8 mouse cellular contexts compared by ENCODE assay signal in genomic region chr11:108344759-108345158, GRCm38 (mm10). TPM values are rescaled to one million over a fixed set of nuclear protein-coding genes. Genes with fewer than 3 reads are reported as not detected.
DNase-seq lines count a peak whose midpoint lies in the region; ATAC-seq and TF ChIP-seq lines count a peak whose summit lies in the region.

No protein-coding gene starts in this region.

- H3K27me3 ChIP-seq in lung, postnatal 0 days (replicated peaks; ENCODE audit: insufficient read depth, low read length): no peaks in the 10 kb centered on the region
- no peaks in the 10 kb centered on the region for H3K27me3 ChIP-seq in limb, embryonic 14.5 days (ENCODE audit: control insufficient read depth, insufficient read depth, low read length)
- no peaks in the 10 kb centered on the region for H3K27me3 ChIP-seq in stomach, embryonic 15.5 days (replicated peaks)

- H3K4me3 ChIP-seq in lung, postnatal 0 days (ENCODE audit: low read depth, low read length): no peak overlapping the region
- H3K4me3 ChIP-seq in limb, embryonic 14.5 days (replicated peaks; ENCODE audit: low read length): 0 out of 2 replicates have a peak overlapping the region, but pooled peaks have one; percentile 78
- no peak overlapping the region for H3K4me3 ChIP-seq in stomach, embryonic 15.5 days (replicated peaks)

- ATAC-seq in lung, postnatal 0 days: no peak
- no peak for ATAC-seq in limb, embryonic 14.5 days (ENCODE audit: low FRiP score, low read depth)
- ATAC-seq in stomach, embryonic 15.5 days (ENCODE audit: insufficient read depth, low FRiP score, low read depth): no peak

- TF ChIP-seq POLR2A in limb, embryonic 14.5 days (IDR thresholded peaks at IDR 0.05; ENCODE audit: borderline replicate concordance, extremely low read depth, insufficient read depth, insufficient read length): no peak

- H3K9me3 ChIP-seq in lung, postnatal 0 days (ENCODE audit: low read length): no peaks in the 10 kb centered on the region
- no peaks in the 10 kb centered on the region for H3K9me3 ChIP-seq in limb, embryonic 14.5 days (ENCODE audit: control insufficient read depth, low read length)
- H3K9me3 ChIP-seq in stomach, embryonic 15.5 days: no peaks in the 10 kb centered on the region

- TF ChIP-seq CTCF in lung, postnatal 0 days (IDR thresholded peaks at IDR 0.05): no peak

- H3K4me1 ChIP-seq in lung, postnatal 0 days (ENCODE audit: insufficient read depth, low read depth, low read length): peaks cover 4% of the 10 kb centered on the region; the same call in 1 of the 2 replicates
- peaks cover 4% of the 10 kb centered on the region; the same call in 1 of the 2 replicates for H3K4me1 ChIP-seq in limb, embryonic 14.5 days (ENCODE audit: control insufficient read depth, insufficient read depth, low read length)
- peaks cover 9% of the 10 kb centered on the region; the same call in 1 of the 2 replicates for H3K4me1 ChIP-seq in stomach, embryonic 15.5 days

- no peak for TF ChIP-seq EP300 in lung, postnatal 0 days (IDR thresholded peaks at IDR 0.05)

- H3K9ac ChIP-seq in lung, postnatal 0 days (replicated peaks; ENCODE audit: low read depth): no peak overlapping the region
- no peak overlapping the region for H3K9ac ChIP-seq in limb, embryonic 14.5 days (ENCODE audit: low read depth, low read length, severe bottlenecking)
- no peak overlapping the region for H3K9ac ChIP-seq in stomach, embryonic 15.5 days

- no peak overlapping the region for H3K27ac ChIP-seq in lung, postnatal 0 days (ENCODE audit: low read length)
- no peak overlapping the region for H3K27ac ChIP-seq in limb, embryonic 14.5 days (replicated peaks; ENCODE audit: low read depth, low read length)
- no peak overlapping the region for H3K27ac ChIP-seq in stomach, embryonic 15.5 days

- H3K36me3 ChIP-seq in lung, postnatal 0 days (ENCODE audit: insufficient read depth, low read length): no peaks in the 10 kb centered on the region
- H3K36me3 ChIP-seq in limb, embryonic 14.5 days (ENCODE audit: control insufficient read depth, insufficient read depth, low read length): no peaks in the 10 kb centered on the region
- no peaks in the 10 kb centered on the region for H3K36me3 ChIP-seq in stomach, embryonic 15.5 days

- WGBS in lung, postnatal 0 days: 66% methylated on average over 8 of the region's 8 CpGs
- WGBS in limb, embryonic 14.5 days: 56% methylated on average over 8 of the region's 8 CpGs
- 65% methylated on average over 8 of the region's 8 CpGs for WGBS in stomach, embryonic 15.5 days

- 0 out of 2 replicates have a peak overlapping the region, but pooled peaks have one; percentile 96 for H3K4me2 ChIP-seq in lung, postnatal 0 days (replicated peaks; ENCODE audit: low read depth, low read length)
- peak overlapping the region; percentile 99; the same call in 1 of the 2 replicates for H3K4me2 ChIP-seq in limb, embryonic 14.5 days (replicated peaks; ENCODE audit: low read depth, low read length, severe bottlenecking)
- H3K4me2 ChIP-seq in stomach, embryonic 15.5 days: peak overlapping the region; percentile 97; the same call in 1 of the 2 replicates

- peak; percentile 33 for DNase-seq in cerebellum, adult 9-10 months
- DNase-seq in cerebellum, postnatal 25 days: no peak
- DNase-seq in lung, postnatal 0 days (ENCODE audit: low spot score): no peak
- DNase-seq in lung, postnatal 14 days: no peak
- no peak for DNase-seq in limb, embryonic 14.5 days (ENCODE audit: low spot score)
- no peak for DNase-seq in embryo, embryonic 10 days (ENCODE audit: low spot score)
- no peak for DNase-seq in spleen, postnatal 4 days (ENCODE audit: low spot score in 2 of 2)

RNA-seq across cellular contexts. Expression of gene Prkca, which starts 1.0 kb away (rescaled TPM):
- polyA plus RNA-seq in lung, postnatal 0 days (2015; fragmentation: Nextera tagmentation; extraction: Ambion mirVana): 3.8 and 4.0 TPM in 2 replicates
- polyA plus RNA-seq in limb, embryonic 14.5 days (2012; rRNA removed): 9.7 and 16.3 TPM in 2 replicates
- polyA plus RNA-seq in limb, embryonic 14.5 days (2014; fragmentation: Nextera tagmentation; extraction: Ambion mirVana): 9.0 and 10.0 TPM in 2 replicates
- polyA plus RNA-seq in stomach, embryonic 15.5 days (2015; fragmentation: Nextera tagmentation; extraction: Ambion mirVana): 10.1 and 10.5 TPM in 2 replicates

RNA-seq across cellular contexts. Expression of gene Apoh, which starts 1.6 kb away (rescaled TPM):
- polyA plus RNA-seq in lung, postnatal 0 days (2015; fragmentation: Nextera tagmentation; extraction: Ambion mirVana): 0.29 and 0.37 TPM in 2 replicates
- polyA plus RNA-seq in limb, embryonic 14.5 days (2012; rRNA removed): 0.35 and 1.6 TPM in 2 replicates
- not detected in 2 replicates for polyA plus RNA-seq in limb, embryonic 14.5 days (2014; fragmentation: Nextera tagmentation; extraction: Ambion mirVana)
- polyA plus RNA-seq in stomach, embryonic 15.5 days (2015; fragmentation: Nextera tagmentation; extraction: Ambion mirVana): 8.4 and 29.2 TPM in 2 replicates
